Mouse (Mus musculus) mouse trophoblast stem cell (cell line): Measurements from ENCODE around the gene Gm20388.

Experiments
- in situ Hi-C, 2 experiments: fragments of 300-500 bp; cut with MseI, MboI; formaldehyde crosslinking; loops; 2 replicates in 1 of 2; 3 replicates in 1 of 2; pipeline ENCODE4 v1.15.1; 2025

Gm20388 gene

DNA sequence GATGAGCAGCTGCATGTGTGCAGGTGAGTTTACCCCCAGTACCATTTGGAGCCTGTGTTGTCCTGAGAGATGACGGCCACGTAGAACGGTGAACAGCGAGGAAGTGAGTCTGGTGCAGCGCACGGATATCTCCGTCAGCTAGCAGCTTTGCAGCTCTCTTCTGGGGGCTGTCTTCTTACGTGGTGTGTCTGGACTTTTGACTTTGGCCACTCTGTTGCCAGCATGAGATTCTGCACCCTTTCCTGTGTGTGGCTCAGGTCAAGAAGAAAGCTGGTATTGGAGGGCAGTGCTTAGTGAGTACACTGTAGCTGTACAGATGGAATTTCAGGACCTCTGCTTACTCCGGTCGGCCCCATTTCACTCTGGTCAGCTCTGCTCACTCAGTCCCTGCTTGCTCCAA is 47.4 kb downstream of the Gm20388 start:
- in situ Hi-C loops, result no loop called here

- in situ Hi-C loops, result no loop called here
These were observed 50.0 kb downstream of the Gm20388 start for GRCm38 (mm10) chr8:119960531-119961104.

DNA sequence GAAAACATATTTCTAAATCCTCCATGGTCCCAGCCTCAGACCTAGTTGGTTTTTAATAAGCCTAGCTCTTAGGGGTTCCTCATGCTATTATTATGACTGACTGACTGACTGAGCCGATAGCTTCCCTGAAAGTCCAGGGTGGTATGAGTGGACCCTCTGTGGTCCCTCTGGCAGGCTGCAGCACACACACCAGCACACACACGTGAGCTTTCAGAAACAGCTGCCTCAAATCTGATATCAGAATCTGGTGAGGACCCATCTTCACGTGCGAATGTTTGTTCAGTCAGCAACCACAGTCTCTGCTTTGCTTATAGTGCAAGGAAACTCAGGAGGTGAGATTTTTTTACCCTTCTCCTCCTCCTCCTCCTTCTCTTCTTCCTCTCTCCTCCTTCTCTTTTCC is 54.2 kb downstream of the Gm20388 start:
- in situ Hi-C loops, result no loop called here

- in situ Hi-C loops, result no loop called here
These were observed 56.8 kb downstream of the Gm20388 start for GRCm38 (mm10) chr8:119967435-119967834.

DNA sequence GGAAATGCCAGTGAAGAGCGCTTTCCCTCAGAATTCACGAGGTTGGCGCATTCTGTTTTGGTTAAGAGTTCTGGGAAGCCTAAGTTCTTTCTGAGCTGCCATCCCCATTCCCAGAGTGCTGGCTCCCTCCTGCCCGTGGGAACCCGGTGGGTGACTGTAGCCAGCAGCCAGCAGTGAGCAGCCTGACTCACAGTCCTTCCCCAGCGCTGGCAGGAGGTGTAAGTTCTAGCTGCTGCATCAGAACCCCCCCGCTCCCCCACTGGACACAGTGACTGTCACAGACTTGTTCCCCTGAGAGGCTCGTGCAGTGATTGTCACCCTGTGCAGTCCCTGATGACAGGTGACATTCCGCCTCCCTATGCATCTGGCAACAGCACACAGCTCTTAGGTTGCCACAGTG is 59.5 kb downstream of the Gm20388 start:
- in situ Hi-C loops, result no loop called here

DNA sequence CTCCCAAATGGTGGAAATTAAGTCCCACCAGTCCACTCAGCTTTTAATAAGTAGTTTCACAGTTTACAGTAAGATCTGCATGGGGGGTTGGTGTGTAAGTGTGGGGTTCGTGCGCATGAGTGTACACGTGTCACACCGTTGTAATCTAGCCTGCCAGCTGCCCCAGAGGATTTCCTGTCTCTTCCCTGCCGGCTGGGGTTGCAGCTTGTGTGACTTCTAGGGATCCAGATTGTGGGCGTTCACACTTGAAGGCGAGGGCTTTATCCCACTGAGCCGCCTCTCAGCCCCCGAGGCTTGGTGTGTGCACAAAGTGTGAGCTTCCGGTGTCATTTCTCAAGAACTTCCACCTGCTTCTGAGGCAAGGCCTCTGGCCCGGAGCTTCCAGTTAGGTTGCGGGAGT is 61.9 kb downstream of the Gm20388 start:
- in situ Hi-C loops, result no loop called here

DNA sequence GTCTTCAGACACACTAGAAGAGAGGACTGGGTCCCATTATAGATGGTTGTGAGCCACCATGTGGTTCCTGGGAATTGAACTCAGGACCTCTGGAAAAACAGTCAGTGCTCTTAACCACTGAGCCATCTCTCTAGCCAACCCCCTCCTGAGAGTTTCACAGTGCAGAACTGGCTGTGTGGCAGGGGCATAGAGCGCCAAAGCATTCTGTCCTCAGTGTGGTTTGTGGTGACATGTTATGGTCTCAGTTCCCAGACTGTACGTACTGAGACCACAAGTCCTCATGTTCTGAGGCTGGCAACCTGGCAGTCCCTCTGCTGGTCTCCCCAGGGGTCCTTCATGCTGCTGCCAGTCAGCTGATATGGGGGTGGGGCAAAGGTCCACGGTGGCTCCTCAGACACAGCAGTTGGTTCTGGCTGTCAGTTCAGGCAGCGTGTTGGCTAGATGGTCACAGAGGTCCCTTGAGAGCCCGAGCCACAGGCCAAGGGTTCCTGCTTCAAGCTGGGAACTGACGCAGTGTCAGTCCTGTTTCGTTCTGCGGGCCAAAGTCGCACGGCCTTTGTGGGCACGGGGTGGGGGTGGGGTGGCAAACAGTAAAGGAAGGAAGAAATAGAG is 68.2 kb downstream of the Gm20388 start:
- in situ Hi-C loops, result loop anchor here in 1 of 2 experiments (5.0 kb wide), 1 partner anchor 98 kb away; no protein-coding TSS in a partner anchor

DNA sequence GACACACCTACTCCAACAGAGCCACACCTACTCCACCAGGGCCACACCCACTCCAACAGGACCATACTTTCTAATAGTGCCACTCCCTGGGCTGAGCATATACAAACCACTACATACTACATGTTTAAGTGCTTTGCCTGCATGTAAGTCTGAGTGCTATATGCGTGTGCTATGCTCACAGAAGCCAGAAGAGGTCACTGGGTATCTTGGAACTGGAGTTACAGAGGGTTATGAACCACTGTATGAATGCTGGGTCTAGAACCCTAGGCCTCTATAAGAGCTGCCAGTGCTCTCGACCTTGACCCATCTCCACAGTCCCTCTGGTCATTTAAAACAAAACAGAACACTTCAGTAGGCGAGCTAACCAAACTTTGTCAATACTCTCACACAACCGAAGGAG is 70.6 kb downstream of the Gm20388 start:
- in situ Hi-C loops, result loop anchor here in 1 of 2 experiments (5.0 kb wide), 1 partner anchor 96 kb away; no protein-coding TSS in a partner anchor

GRCm38 (mm10) chr8:119984085-119984484 is 73.4 kb downstream of the Gm20388 start:
- in situ Hi-C loops, result loop anchor here in 1 of 2 experiments (5.0 kb wide), 1 partner anchor 93 kb away; no protein-coding TSS in a partner anchor

GRCm38 (mm10) chr8:119986174-119986573 is 75.5 kb downstream of the Gm20388 start:
- in situ Hi-C loops, result no loop called here

- in situ Hi-C loops, result no loop called here
These were observed 77.4 kb downstream of the Gm20388 start for GRCm38 (mm10) chr8:119988087-119988486.

DNA sequence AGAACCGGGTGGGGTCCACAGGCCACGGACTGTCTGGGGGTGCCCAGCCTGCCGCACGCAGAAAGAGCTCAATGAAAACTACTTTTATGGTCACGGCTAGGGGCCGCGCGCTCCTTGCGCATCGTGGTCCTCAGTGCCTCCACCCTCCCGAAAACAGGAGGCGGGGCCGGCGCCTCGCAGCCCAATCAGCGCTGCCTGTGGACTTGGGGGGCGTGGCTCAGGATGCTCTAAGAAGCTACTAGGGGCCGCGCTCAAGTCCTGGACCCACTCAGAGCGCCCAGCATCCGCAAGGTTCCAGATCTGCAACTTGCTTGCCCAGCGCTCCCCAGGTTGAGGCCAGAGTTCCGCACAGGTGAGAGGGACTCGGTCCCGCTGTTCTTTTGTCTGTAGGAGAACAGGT is 81.6 kb downstream of the Gm20388 start, which contains the start of gene Crispld2:
Crispld2 (plus strand) TSS at position 190 of the 400 bp plus-strand sequence.
- in situ Hi-C loops, result no loop called here

DNA sequence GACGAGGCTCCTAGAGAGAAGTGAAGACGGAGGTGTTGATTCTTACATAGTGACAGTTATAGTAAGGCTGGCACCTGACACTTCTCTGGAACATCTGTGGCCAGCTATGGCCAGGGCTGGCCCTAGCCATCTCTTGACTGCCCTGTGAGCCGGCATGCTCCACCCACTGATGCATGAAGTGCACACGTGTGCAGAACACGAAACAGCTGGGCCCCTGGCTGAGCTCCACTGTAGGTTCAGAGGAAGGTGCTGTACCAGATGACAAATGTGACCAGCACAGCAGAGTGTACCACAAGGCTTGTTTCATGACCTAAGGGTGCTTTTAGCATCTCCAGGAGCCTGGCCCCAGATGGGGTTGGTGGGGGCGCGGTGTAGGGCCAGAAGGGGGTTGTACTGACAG is 83.5 kb downstream of the Gm20388 start:
- in situ Hi-C loops, result no loop called here

DNA sequence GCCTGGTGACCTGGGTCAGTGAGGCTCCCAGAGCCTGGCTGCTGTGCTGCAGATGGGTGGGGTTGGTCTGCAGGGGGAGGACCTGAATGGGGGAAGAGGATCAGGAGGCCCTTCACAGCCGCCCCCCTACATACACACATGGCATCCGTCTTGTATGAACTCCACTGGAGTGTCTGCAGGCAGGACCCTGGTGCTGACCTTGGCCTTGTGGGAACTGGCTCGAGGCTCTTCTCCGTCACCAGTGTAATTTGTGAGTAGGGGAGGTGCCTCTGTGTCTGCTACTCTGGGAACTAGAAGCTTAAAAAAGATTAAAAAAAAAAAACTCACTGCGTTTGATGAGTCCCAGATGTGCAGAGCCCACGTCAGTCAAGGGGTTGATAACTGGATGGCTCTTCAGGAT is 83.9 kb downstream of the Gm20388 start:
- in situ Hi-C loops, result no loop called here

- in situ Hi-C loops, result no loop called here
These were observed 86.6 kb downstream of the Gm20388 start for GRCm38 (mm10) chr8:119997266-119997665.

GRCm38 (mm10) chr8:120000461-120000860 is 89.8 kb downstream of the Gm20388 start:
- in situ Hi-C loops, result no loop called here

GRCm38 (mm10) chr8:120001712-120002111 is 91.1 kb downstream of the Gm20388 start:
- in situ Hi-C loops, result no loop called here

GRCm38 (mm10) chr8:120002348-120002747 is 91.7 kb downstream of the Gm20388 start:
- in situ Hi-C loops, result no loop called here

GRCm38 (mm10) chr8:120004154-120004702 is 93.6 kb downstream of the Gm20388 start:
- in situ Hi-C loops, result no loop called here

GRCm38 (mm10) chr8:120004705-120005381 is 94.2 kb downstream of the Gm20388 start:
- in situ Hi-C loops, result no loop called here

DNA sequence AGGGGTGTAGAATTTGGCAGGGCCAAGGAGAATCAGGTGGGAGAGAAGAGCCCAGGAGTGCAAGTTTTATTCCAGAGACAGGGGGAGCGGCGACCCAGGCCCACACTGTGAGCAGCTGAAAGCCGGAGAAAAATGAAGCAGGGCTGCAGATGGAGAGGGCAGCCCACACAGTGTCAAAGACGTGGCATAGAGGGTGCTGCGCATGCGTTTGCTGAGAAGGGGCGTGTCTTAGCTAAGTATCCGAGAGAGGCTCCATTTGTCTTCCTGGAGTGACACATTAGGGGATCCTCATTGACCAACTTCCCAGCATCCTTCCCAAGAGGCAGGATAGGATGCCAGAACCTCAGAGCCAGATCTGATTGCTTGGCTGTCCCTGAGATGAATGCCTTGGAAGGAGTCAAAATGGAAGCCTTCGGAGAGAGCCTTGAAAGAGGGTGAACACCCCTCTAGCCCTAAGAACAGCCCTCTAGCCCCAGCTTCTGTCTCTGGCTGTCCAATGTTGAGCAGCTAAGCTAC is 96.1 kb downstream of the Gm20388 start:
- in situ Hi-C loops, result no loop called here

DNA sequence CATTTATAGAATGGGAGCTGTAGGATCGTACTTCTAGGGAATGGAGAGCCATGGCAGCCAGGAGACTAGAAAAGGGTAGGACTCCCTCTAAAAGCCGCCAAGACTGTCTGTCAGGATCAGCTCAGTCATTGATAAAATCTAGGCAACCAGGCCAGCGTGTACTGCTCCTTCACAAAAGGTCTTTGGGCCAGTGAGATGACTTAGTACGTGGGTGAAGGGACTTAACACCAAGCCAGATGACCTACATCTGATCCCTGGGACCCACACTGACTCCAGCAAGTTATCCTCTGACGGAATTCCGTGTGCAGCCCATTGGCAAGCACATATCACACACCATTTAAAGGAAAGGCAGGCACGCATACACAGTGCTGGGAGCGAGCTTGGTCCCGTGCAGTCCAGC is 96.5 kb downstream of the Gm20388 start:
- in situ Hi-C loops, result no loop called here
